Mouse (Mus musculus) hindbrain, postnatal 0 days (tissue): ENCODE measurements around the gene Wwtr1. TPM values are rescaled to one million over a fixed set of nuclear protein-coding genes. Genes with fewer than 3 reads are reported as not detected.

Experiments
- ATAC-seq: fragments of 200-750 bp; cut with Nextera tagmentation; 2 replicates; pipeline ENCODE4 v1.8.0; 2017; ENCODE audit warnings: mild to moderate bottlenecking, moderate TSS enrichment, moderate library complexity
- DNase-seq: peaks from one replicate; pipeline ENCODE4 v3.0.0-alpha.2; 2015; ENCODE audit warnings: low spot score
- H3K27ac ChIP-seq: fragments of 300-500 bp; sonication (generic); 2 replicates; pipeline ENCODE4 v1.5.1; 2014; ENCODE audit warnings: mild to moderate bottlenecking
- H3K27me3 ChIP-seq: fragments of 300-500 bp; sonication (generic); 2 replicates; pipeline ENCODE4 v1.6.1; 2014; ENCODE audit warnings: low read length, mixed read lengths; ENCODE audit not compliant: insufficient read depth
- H3K36me3 ChIP-seq: fragments of 300-500 bp; sonication (generic); 2 replicates; pipeline ENCODE4 v1.6.1; 2014; ENCODE audit warnings: low read length, mixed read lengths; ENCODE audit not compliant: insufficient read depth
- H3K4me1 ChIP-seq: fragments of 300-500 bp; sonication (generic); 2 replicates; pipeline ENCODE4 v1.6.1; 2014; ENCODE audit warnings: antibody characterized with exemption, low read length, mixed read lengths; ENCODE audit not compliant: insufficient read depth
- H3K4me2 ChIP-seq: fragments of 300-500 bp; sonication (generic); 2 replicates; pipeline ENCODE4 v1.6.1; 2014; ENCODE audit warnings: low read depth, mild to moderate bottlenecking, low read length, moderate library complexity, mixed read lengths
- H3K4me3 ChIP-seq: fragments of 300-500 bp; sonication (generic); 2 replicates; pipeline ENCODE4 v1.5.1; 2014; ENCODE audit warnings: low read length
- H3K9ac ChIP-seq: fragments of 300-500 bp; sonication (generic); replicated peaks from 2 replicates; pipeline ENCODE4 v1.6.1; 2014; ENCODE audit warnings: mild to moderate bottlenecking, low read length, moderate library complexity, mixed read lengths
- H3K9me3 ChIP-seq: fragments of 300-500 bp; sonication (generic); 2 replicates; pipeline ENCODE4 v1.6.1; 2016; ENCODE audit warnings: low read length, mixed read lengths
- CTCF ChIP-seq: IDR thresholded peaks from 2 replicates; pipeline ENCODE4 v1.5.1; 2016; ENCODE audit warnings: antibody characterized with exemption, control low read depth, low read depth
- WGBS: fragments of 180-500 bp; shearing (Covaris S2); extraction: QIAGEN DNeasy Blood & Tissue Kit; methylation state at CpG from one replicate; pipeline ENCODE4 v1.1.7; 2014; 5-methylcytosine and 5-hydroxymethylcytosine counted together
- microRNA-seq, 2 experiments: library from miRNA; unstranded; fragments of <30 nt; microRNA quantifications; one replicate each; pipeline ENCODE4; 2016
- polyA plus RNA-seq: library from polyadenylated mRNA; unstranded; fragments of >200 nt; fragmentation: Nextera tagmentation; extraction: Ambion mirVana; gene quantifications from 2 replicates; pipeline ENCODE4 v1.2.1, GENCODE M21; 2015
- total RNA-seq: library from RNA; depleted of rRNA; stranded (reverse); fragments of >200 nt; gene quantifications from 2 replicates; pipeline ENCODE4 v1.2.3, GENCODE M21; 2014; rRNA removed

Gene Wwtr1
- total and polyA plus RNA-seq, 2 experiments from 2014 or later = 11.1 to 33.1 TPM

- DNase-seq (no peak), ATAC-seq (no peak)
- no peaks in the 10 kb centered on the region for H3K4me1 ChIP-seq
- no peaks in the 10 kb centered on the region for H3K27me3 ChIP-seq
- H3K27ac ChIP-seq = no peak overlapping the region
- no peak overlapping the region for H3K9ac ChIP-seq
- no peak for TF ChIP-seq CTCF
- H3K36me3 ChIP-seq = no peaks in the 10 kb centered on the region
- H3K4me3 ChIP-seq = no peak overlapping the region
- H3K4me2 ChIP-seq = no peak overlapping the region
- 93% methylated on average over 4 of the region's 4 CpGs for WGBS
- H3K9me3 ChIP-seq = no peaks in the 10 kb centered on the region
Measured at GRCm38 (mm10) chr3:57411535-57411934, 164.2 kb downstream of the Wwtr1 start.

Small RNA genes within 50 kb of the gene (microRNA-seq; reads per million reads assigned to microRNA genes)
- 0 reads per million in 2 experiments for gene Mir6377

Other genes starting within 250 kb of the Wwtr1 start
- gene Tm4sf4, start 150.6 kb downstream of the Wwtr1 start, total RNA-seq = 0.43 TPM in 1 of 2 replicates, not detected in the other
- 0.19 and 0.23 TPM in 2 replicates for gene Tm4sf4, start 150.6 kb downstream of the Wwtr1 start, polyA plus RNA-seq
- 18.3 and 18.5 TPM in 2 replicates for gene Commd2, start 75.8 kb upstream of the Wwtr1 start, total RNA-seq
- 77.9 and 82.8 TPM in 2 replicates for gene Commd2, start 75.8 kb upstream of the Wwtr1 start, polyA plus RNA-seq
- gene Ankub1, start 116.9 kb upstream of the Wwtr1 start, total RNA-seq = 0.61 and 1.2 TPM in 2 replicates
- gene Ankub1, start 116.9 kb upstream of the Wwtr1 start, polyA plus RNA-seq = 0.34 and 0.44 TPM in 2 replicates
- gene Rnf13, start 160.2 kb upstream of the Wwtr1 start, total RNA-seq = 49.4 and 53.1 TPM in 2 replicates
- gene Rnf13, start 160.2 kb upstream of the Wwtr1 start, polyA plus RNA-seq = 113 and 114 TPM in 2 replicates